Mouse (Mus musculus): ENCODE measurements at regions not wholly inside any gene's neighbourhood (a gene's known extent, or its start where the extent isn't known, plus 50 kb on each side); places are given as distances from the start of the nearest gene placed in this dataset.

GRCm38 (mm10) chr1:186480019-186480418 lies 225.8 kb downstream of the Tgfb2 start:
- H3K9ac ChIP-seq, result no peak overlapping the region
- no peak overlapping the region for H3K4me3 ChIP-seq (ENCODE audit: low read depth, low read length)
- H3K4me2 ChIP-seq (ENCODE audit: low read depth), result no peak overlapping the region
- 83% methylated on average over 1 of the region's 1 CpGs for WGBS
- DNase-seq (no peak), ATAC-seq (no peak)
- H3K27me3 ChIP-seq (ENCODE audit: insufficient read depth, low read length), result no peaks in the 10 kb centered on the region
- no peaks in the 10 kb centered on the region for H3K36me3 ChIP-seq (ENCODE audit: insufficient read depth)
- no peak for TF ChIP-seq CTCF (IDR thresholded peaks at IDR 0.05; ENCODE audit: low read depth)
- H3K9me3 ChIP-seq (ENCODE audit: low read length), result no peaks in the 10 kb centered on the region
- no peaks in the 10 kb centered on the region for H3K4me1 ChIP-seq (ENCODE audit: insufficient read depth)
- no peak overlapping the region for H3K27ac ChIP-seq (ENCODE audit: low read depth, low read length)

- H3K27ac ChIP-seq (ENCODE audit: low read depth, low read length), result no peak overlapping the region
- H3K4me1 ChIP-seq (ENCODE audit: insufficient read depth), result no peaks in the 10 kb centered on the region
- WGBS, result 82% methylated on average over 8 of the region's 8 CpGs
- no peaks in the 10 kb centered on the region for H3K9me3 ChIP-seq (ENCODE audit: low read length)
- ATAC-seq (no peak), DNase-seq (no peak)
- no peak overlapping the region for H3K9ac ChIP-seq
- no peaks in the 10 kb centered on the region for H3K36me3 ChIP-seq (ENCODE audit: insufficient read depth)
- H3K4me2 ChIP-seq (ENCODE audit: low read depth), result no peak overlapping the region
- H3K27me3 ChIP-seq (ENCODE audit: insufficient read depth, low read length), result no peaks in the 10 kb centered on the region
- no peak for TF ChIP-seq CTCF (IDR thresholded peaks at IDR 0.05; ENCODE audit: low read depth)
- no peak overlapping the region for H3K4me3 ChIP-seq (ENCODE audit: low read depth, low read length)
Measured at GRCm38 (mm10) chr1:186478428-186479238, 227.2 kb downstream of the Tgfb2 start.

- no peak overlapping the region for H3K4me3 ChIP-seq (ENCODE audit: low read depth, low read length)
- H3K4me2 ChIP-seq (ENCODE audit: low read depth), result no peak overlapping the region
- no peaks in the 10 kb centered on the region for H3K4me1 ChIP-seq (ENCODE audit: insufficient read depth)
- no peak overlapping the region for H3K9ac ChIP-seq
- H3K27ac ChIP-seq (ENCODE audit: low read depth, low read length), result no peak overlapping the region
- TF ChIP-seq CTCF (IDR thresholded peaks at IDR 0.05; ENCODE audit: low read depth), result no peak
- peak; percentile 82 for ATAC-seq
- H3K36me3 ChIP-seq (ENCODE audit: insufficient read depth), result no peaks in the 10 kb centered on the region
- H3K27me3 ChIP-seq (ENCODE audit: insufficient read depth, low read length), result no peaks in the 10 kb centered on the region
- 16% methylated on average over 2 of the region's 2 CpGs for WGBS
- peak; percentile 93 for DNase-seq
- no peaks in the 10 kb centered on the region for H3K9me3 ChIP-seq (ENCODE audit: low read length)
Measured at GRCm38 (mm10) chr1:186474844-186475243, 230.9 kb downstream of the Tgfb2 start.

- no peak overlapping the region for H3K27ac ChIP-seq (ENCODE audit: low read depth, low read length)
- H3K4me1 ChIP-seq (ENCODE audit: insufficient read depth), result no peaks in the 10 kb centered on the region
Measured at GRCm38 (mm10) chr1:186474385-186474784, 231.4 kb downstream of the Tgfb2 start.

GRCm38 (mm10) chr1:186472955-186473354 lies 232.8 kb downstream of the Tgfb2 start:
- no peak overlapping the region for H3K4me3 ChIP-seq (ENCODE audit: low read depth, low read length)
- no peak for TF ChIP-seq CTCF (IDR thresholded peaks at IDR 0.05; ENCODE audit: low read depth)

More at GRCm38 (mm10) chr1:186474385-186474784, 231.4 kb downstream of the Tgfb2 start:
- ATAC-seq, result no peak
- Histone ChIP-seq H3K4me3 (ENCODE audit: low read depth, low read length) (no peak overlapping the region), H3K36me3 (ENCODE audit: insufficient read depth) (no peaks in the 10 kb centered on the region), H3K9me3 (ENCODE audit: low read length) (no peaks in the 10 kb centered on the region), H3K27me3 (ENCODE audit: insufficient read depth, low read length) (no peaks in the 10 kb centered on the region), H3K9ac (no peak overlapping the region), H3K4me2 (ENCODE audit: low read depth) (no peak overlapping the region)
- 14% methylated on average over 1 of the region's 1 CpGs for WGBS
- no peak for DNase-seq
- no peak for TF ChIP-seq CTCF (IDR thresholded peaks at IDR 0.05; ENCODE audit: low read depth)

GRCm38 (mm10) chr1:186465526-186465925 lies 240.3 kb downstream of the Tgfb2 start:
- Histone ChIP-seq H3K4me2 (ENCODE audit: low read depth) (no peak overlapping the region), H3K4me1 (ENCODE audit: insufficient read depth) (no peaks in the 10 kb centered on the region), H3K4me3 (ENCODE audit: low read depth, low read length) (no peak overlapping the region), H3K36me3 (ENCODE audit: insufficient read depth) (no peaks in the 10 kb centered on the region), H3K9ac (no peak overlapping the region), H3K27ac (ENCODE audit: low read depth, low read length) (no peak overlapping the region), H3K9me3 (ENCODE audit: low read length) (no peaks in the 10 kb centered on the region), H3K27me3 (ENCODE audit: insufficient read depth, low read length) (no peaks in the 10 kb centered on the region)
- ATAC-seq (no peak), DNase-seq (no peak)
- 93% methylated on average over 5 of the region's 5 CpGs for WGBS
- no peak for TF ChIP-seq CTCF (IDR thresholded peaks at IDR 0.05; ENCODE audit: low read depth)

More at GRCm38 (mm10) chr1:186472955-186473354, 232.8 kb downstream of the Tgfb2 start:
- no peaks in the 10 kb centered on the region for H3K36me3 ChIP-seq (ENCODE audit: insufficient read depth)
- H3K9ac ChIP-seq, result no peak overlapping the region
- peak; percentile 60 for ATAC-seq
- DNase-seq, result peak; percentile 52
- H3K9me3 ChIP-seq (ENCODE audit: low read length), result no peaks in the 10 kb centered on the region
- no peak overlapping the region for H3K4me2 ChIP-seq (ENCODE audit: low read depth)
- no peaks in the 10 kb centered on the region for H3K4me1 ChIP-seq (ENCODE audit: insufficient read depth)
- H3K27ac ChIP-seq (ENCODE audit: low read depth, low read length), result no peak overlapping the region
- WGBS, result 77% methylated on average over 10 of the region's 10 CpGs
- H3K27me3 ChIP-seq (ENCODE audit: insufficient read depth, low read length), result no peaks in the 10 kb centered on the region

GRCm38 (mm10) chr1:186460742-186461141 lies 245.0 kb downstream of the Tgfb2 start:
- H3K27ac ChIP-seq (ENCODE audit: low read depth, low read length), result no peak overlapping the region
- H3K4me2 ChIP-seq (ENCODE audit: low read depth), result no peak overlapping the region
- no peaks in the 10 kb centered on the region for H3K36me3 ChIP-seq (ENCODE audit: insufficient read depth)
- H3K4me1 ChIP-seq (ENCODE audit: insufficient read depth), result no peaks in the 10 kb centered on the region
- no peak for ATAC-seq
- no peak overlapping the region for H3K4me3 ChIP-seq (ENCODE audit: low read depth, low read length)
- WGBS, result 84% methylated on average over 10 of the region's 10 CpGs
- no peak overlapping the region for H3K9ac ChIP-seq
- H3K9me3 ChIP-seq (ENCODE audit: low read length), result no peaks in the 10 kb centered on the region
- no peak for DNase-seq
- H3K27me3 ChIP-seq (ENCODE audit: insufficient read depth, low read length), result no peaks in the 10 kb centered on the region
- TF ChIP-seq CTCF (IDR thresholded peaks at IDR 0.05; ENCODE audit: low read depth), result no peak
